Mouse (Mus musculus) forebrain, postnatal 0 days (tissue): ENCODE data around the gene Plcd3. TPM values are rescaled to one million over a fixed set of nuclear protein-coding genes. Genes with fewer than 3 reads are reported as not detected.
A peak's percentile ranks its signal among the peaks of the same experiment; 100 is the strongest.

Experiments used
- ATAC-seq: fragments of 200-750 bp; cut with Nextera tagmentation; 2 replicates; pipeline ENCODE4 v1.8.0; 2017; ENCODE audit warnings: mild to moderate bottlenecking, moderate library complexity
- DNase-seq: peaks from one replicate; pipeline ENCODE4 v3.0.0-alpha.2; 2015
- H3K27ac ChIP-seq: fragments of 300-500 bp; sonication (generic); 2 replicates; pipeline ENCODE4 v1.5.1; 2014; ENCODE audit warnings: low read depth, mild to moderate bottlenecking, antibody characterized with exemption, low read length, moderate library complexity, mixed read lengths
- H3K27me3 ChIP-seq: fragments of 300-500 bp; sonication (generic); 2 replicates; pipeline ENCODE4 v1.6.1; 2014; ENCODE audit warnings: mild to moderate bottlenecking, low read length, mixed read lengths; ENCODE audit not compliant: insufficient read depth
- H3K36me3 ChIP-seq: fragments of 300-500 bp; sonication (generic); 2 replicates; pipeline ENCODE4 v1.6.1; 2014; ENCODE audit warnings: mild to moderate bottlenecking, moderate library complexity; ENCODE audit not compliant: insufficient read depth
- H3K4me1 ChIP-seq: fragments of 300-500 bp; sonication (generic); 2 replicates; pipeline ENCODE4 v1.6.1; 2014; ENCODE audit warnings: antibody characterized with exemption; ENCODE audit not compliant: insufficient read depth
- H3K4me2 ChIP-seq: fragments of 300-500 bp; sonication (generic); 2 replicates; pipeline ENCODE4 v1.6.1; 2014; ENCODE audit warnings: low read depth, mild to moderate bottlenecking, moderate library complexity
- H3K4me3 ChIP-seq: fragments of 300-500 bp; sonication (generic); 2 replicates; pipeline ENCODE4 v1.5.1; 2014; ENCODE audit warnings: low read depth, low read length, mixed read lengths
- H3K9ac ChIP-seq: fragments of 300-500 bp; sonication (generic); 2 replicates; pipeline ENCODE4 v1.6.1; 2014; ENCODE audit warnings: mild to moderate bottlenecking
- H3K9me3 ChIP-seq: fragments of 300-500 bp; sonication (generic); 2 replicates; pipeline ENCODE4 v1.6.1; 2016; ENCODE audit warnings: low read length
- CTCF ChIP-seq: sonication (generic); IDR thresholded peaks from 2 replicates; pipeline ENCODE4 v1.5.1; 2016; ENCODE audit warnings: antibody characterized with exemption, control low read depth, low read depth
- WGBS: fragments of 180-500 bp; shearing (Covaris S2); extraction: QIAGEN DNeasy Blood & Tissue Kit; methylation state at CpG from one replicate; pipeline ENCODE4 v1.1.7; 2014; 5-methylcytosine and 5-hydroxymethylcytosine counted together
- polyA plus RNA-seq: library from polyadenylated mRNA; unstranded; fragments of >200 nt; fragmentation: Nextera tagmentation; extraction: Ambion mirVana; gene quantifications from 2 replicates; pipeline ENCODE4 v1.2.1, GENCODE M21; 2015
- total RNA-seq: library from RNA; depleted of rRNA; stranded (reverse); fragments of >200 nt; gene quantifications from 2 replicates; pipeline ENCODE4 v1.2.3, GENCODE M21; 2014

Gene Plcd3
- total and polyA plus RNA-seq, 2 experiments from 2014 or later, result 3.6 to 8.5 TPM

DNA sequence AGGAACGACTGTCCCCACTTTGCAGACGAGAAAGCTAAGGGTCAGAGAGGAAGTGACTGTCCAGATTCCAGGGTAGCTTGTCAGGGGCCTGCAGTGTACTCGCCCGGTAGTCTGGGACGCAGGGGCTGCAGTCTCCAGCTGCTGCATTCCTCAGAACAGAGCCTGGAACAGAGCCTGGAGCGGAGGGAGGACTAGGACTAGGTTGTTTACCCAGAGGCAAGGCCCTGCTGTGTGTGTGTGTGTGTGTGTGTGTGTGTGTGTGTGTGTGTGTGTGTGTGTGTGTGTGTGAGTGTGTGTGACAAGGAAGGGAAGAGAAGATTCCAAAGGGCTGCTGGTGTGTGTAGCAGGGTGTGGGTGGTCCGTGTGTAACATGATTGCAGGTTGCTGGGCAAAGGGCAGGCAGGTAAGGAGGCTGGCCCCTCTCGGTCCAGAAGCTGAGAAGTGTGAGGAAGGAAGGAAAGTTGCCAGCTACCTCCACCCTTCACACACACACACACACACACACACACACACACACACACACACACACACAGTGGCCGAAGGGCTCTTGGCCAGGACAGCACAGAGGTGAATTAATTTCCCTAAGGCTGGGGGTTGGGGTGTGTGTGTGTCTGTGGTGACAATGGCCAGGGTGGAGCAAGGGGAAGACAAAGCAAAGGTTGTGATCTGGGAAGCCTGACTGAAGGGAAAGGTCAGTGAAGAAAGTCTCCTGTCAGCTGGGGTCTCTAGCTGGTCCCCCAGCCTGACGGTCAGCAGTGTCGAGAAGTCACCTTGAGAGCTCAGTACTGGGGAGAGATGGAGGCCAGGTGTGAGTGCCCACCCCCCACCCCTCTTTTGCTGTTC is 39.9 kb upstream of the Plcd3 start:
- 0 out of 2 replicates have a peak, but pooled peaks cover 4% of the 10 kb centered on the region for H3K4me1 ChIP-seq
- TF ChIP-seq CTCF, result no peak
- H3K36me3 ChIP-seq, result peaks cover 15% of the 10 kb centered on the region
- DNase-seq, result no peak
- peak overlapping the region; percentile 33 for H3K9ac ChIP-seq
- ATAC-seq, result no peak
- no peak overlapping the region for H3K4me3 ChIP-seq
- 33% methylated on average over 11 of the region's 11 CpGs for WGBS
- H3K4me2 ChIP-seq, result no peak overlapping the region
- H3K27ac ChIP-seq, result peak overlapping the region; percentile 95
- no peaks in the 10 kb centered on the region for H3K9me3 ChIP-seq
- H3K27me3 ChIP-seq, result no peaks in the 10 kb centered on the region

DNA sequence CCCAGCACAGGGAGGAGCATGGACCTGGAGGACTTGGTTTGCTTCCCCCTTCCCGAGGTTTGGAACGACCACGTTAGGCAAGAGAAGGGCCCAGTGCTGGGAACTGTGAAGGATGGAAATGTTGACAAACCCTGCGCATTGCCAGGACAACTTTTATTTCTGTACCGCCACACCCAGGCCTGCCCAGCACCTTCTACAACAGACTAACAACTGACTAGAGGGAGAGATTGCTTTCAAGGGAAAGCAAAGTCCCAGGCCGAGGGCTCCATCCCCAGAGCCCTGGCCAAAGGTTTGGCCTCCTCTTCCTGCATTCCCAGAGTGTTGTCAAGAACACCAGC is 39.3 kb upstream of the Plcd3 start:
- TF ChIP-seq CTCF, result no peak
- ATAC-seq (no peak), DNase-seq (no peak)
- Histone ChIP-seq H3K36me3 (peaks cover 15% of the 10 kb centered on the region), H3K4me3 (no peak overlapping the region), H3K9ac (no peak overlapping the region; the same call in 1 of the 2 replicates), H3K4me1 (0 out of 2 replicates have a peak, but pooled peaks cover 4% of the 10 kb centered on the region), H3K27me3 (no peaks in the 10 kb centered on the region), H3K9me3 (no peaks in the 10 kb centered on the region), H3K4me2 (no peak overlapping the region), H3K27ac (no peak overlapping the region; the same call in 1 of the 2 replicates)
- WGBS, result 55% methylated on average over 6 of the region's 6 CpGs

DNA sequence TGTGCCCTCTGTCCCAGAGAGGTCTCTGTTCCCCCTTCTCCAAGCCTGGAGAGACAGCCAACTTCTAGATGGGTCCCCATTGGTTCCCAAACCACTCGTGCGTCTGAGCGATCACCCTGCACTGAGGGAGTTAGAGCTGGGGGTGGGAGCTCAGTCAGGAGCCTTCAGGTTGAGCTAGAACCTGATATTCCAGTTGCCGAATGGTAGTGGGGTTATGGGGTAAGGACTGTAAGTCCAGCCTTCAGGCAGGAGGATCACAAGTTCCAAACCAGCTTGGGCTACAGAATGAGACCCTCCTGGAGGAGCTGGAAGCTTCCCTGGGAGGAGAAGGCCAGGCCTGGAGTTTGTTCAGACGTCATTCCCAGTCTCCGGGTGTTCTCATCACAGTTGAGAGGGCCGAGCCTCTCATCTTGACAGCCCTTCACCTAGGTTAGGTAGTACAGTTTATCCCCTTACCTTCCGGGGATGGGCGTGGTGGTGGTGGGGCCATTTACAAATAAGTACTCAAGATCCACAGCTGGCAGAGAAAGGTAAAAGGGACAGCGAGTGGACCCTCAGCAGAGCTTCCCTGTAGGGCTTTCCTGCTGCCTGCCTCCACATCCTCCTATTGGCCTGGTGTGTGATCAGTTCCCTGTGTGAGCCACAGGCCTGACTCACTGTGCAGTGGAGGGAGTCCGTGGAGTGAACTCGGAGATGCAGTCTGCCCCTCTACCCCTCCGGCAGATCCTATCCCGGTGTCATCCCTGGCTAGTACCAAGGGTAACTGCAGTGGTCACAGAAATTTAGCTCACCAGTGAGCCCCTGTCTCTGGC is 38.7 kb upstream of the Plcd3 start:
- no peak for DNase-seq
- Histone ChIP-seq H3K4me2 (no peak overlapping the region), H3K27ac (no peak overlapping the region), H3K9ac (no peak overlapping the region; the same call in 1 of the 2 replicates), H3K36me3 (peaks cover 15% of the 10 kb centered on the region), H3K4me1 (peaks cover 9% of the 10 kb centered on the region; the same call in 1 of the 2 replicates), H3K27me3 (no peaks in the 10 kb centered on the region), H3K4me3 (no peak overlapping the region), H3K9me3 (no peaks in the 10 kb centered on the region)
- no peak for TF ChIP-seq CTCF
- WGBS, result 87% methylated on average over 14 of the region's 14 CpGs
- ATAC-seq, result no peak

DNA sequence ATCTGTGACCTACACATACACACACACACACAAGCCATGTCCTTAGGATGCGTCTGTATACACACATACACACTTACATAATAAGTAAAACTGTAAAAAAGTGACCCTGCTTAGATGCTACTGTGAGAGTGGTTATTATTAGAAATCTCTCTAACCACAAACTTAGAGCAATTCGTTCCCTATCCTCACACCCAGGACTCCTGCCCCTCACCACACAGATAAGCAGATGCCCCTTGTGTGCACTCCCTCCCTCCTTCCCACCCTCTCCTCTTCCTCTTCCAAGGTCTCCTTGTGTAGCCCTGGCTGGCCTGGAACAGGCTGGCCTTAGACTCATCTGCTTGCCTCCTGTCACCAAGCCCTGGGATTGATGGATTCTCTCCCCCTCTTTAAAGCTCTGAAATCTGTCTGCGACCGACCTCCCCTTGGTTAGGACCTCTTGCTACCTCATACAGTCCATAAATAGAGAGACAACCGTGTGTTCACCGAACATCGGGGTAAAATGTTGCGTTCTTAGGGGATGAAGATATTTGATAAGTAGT is 34.6 kb upstream of the Plcd3 start:
- no peak for ATAC-seq
- H3K27me3 ChIP-seq, result no peaks in the 10 kb centered on the region
- H3K36me3 ChIP-seq, result peaks cover 15% of the 10 kb centered on the region
- no peak overlapping the region for H3K4me2 ChIP-seq
- peaks cover 18% of the 10 kb centered on the region for H3K4me1 ChIP-seq
- no peak overlapping the region for H3K9ac ChIP-seq
- no peak for DNase-seq
- no peak for TF ChIP-seq CTCF
- no peak overlapping the region for H3K4me3 ChIP-seq
- no peak overlapping the region for H3K27ac ChIP-seq
- H3K9me3 ChIP-seq, result no peaks in the 10 kb centered on the region
- 89% methylated on average over 8 of the region's 8 CpGs for WGBS

DNA sequence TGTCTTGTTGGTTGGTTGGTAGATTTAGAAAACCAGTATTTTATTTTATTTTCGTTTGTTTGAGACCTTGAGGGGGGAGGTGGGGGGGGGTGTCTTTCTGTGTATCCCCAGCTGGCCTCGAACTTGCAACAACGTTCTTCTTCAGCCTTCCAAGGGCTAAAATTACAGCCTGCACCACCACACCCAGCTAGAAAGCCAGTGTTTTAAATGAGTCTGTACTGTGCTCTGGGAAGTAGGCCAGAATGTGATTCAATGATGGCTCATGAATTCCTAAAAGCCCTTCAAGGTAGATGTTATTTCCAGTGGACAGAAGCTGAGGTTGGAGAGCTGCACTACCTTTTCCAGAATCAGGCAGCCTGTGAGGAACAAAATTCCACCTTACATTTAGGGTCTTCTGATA is 32.8 kb upstream of the Plcd3 start:
- Histone ChIP-seq H3K27ac (peak overlapping the region; percentile 76; the same call in 1 of the 2 replicates), H3K9me3 (no peaks in the 10 kb centered on the region), H3K4me1 (peaks cover 22% of the 10 kb centered on the region), H3K9ac (no peak overlapping the region), H3K4me2 (peak overlapping the region; percentile 51), H3K27me3 (no peaks in the 10 kb centered on the region), H3K4me3 (no peak overlapping the region), H3K36me3 (peaks cover 4% of the 10 kb centered on the region)
- WGBS, result 57% methylated on average over 3 of the region's 3 CpGs
- ATAC-seq (no peak), DNase-seq (no peak)
- no peak for TF ChIP-seq CTCF

DNA sequence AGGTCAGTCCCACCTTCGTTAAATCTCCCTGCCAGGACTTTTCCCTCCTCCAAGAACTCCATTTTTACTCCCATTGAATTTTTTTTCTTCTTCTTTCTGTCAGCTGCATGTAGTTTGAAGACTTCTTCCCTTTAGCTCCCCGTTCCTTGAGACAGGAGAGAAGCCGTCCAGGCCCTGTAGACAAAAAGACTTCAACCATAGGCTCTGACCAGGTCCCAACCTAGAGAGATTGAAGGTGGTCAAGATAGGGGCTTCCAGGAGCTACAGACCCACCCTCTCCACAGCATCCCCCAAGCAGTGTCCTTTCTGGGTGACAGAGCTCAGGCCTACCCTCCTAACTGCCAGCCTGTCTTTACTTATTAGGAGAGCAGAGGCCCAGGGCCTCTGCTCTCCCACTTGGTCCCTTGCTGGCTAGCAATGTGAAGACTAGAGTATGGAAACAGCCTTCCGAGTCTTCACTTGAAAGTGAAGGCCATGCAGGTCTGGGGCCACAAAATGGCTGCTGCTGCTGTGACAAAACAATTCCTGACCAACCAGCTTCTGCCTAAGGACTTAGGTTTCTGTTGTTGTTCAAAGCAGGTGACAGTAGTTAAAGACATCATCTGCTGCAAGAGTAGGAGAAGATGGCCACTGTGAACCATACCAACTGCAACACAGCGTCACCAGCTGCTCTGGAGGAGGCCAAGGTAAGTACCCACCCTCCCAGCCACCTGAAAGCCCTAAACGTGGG is 32.2 kb upstream of the Plcd3 start:
- ATAC-seq, result no peak
- WGBS, result 45% methylated on average over 6 of the region's 6 CpGs
- DNase-seq, result no peak

More for the DNA sequence above, 32.2 kb upstream of the Plcd3 start:
- Histone ChIP-seq H3K9me3 (no peaks in the 10 kb centered on the region), H3K9ac (peak overlapping the region; percentile 47), H3K27me3 (no peaks in the 10 kb centered on the region), H3K36me3 (no peaks in the 10 kb centered on the region), H3K4me3 (peak overlapping the region; percentile 87), H3K4me2 (peak overlapping the region; percentile 51), H3K27ac (peak overlapping the region; percentile 76), H3K4me1 (peaks cover 22% of the 10 kb centered on the region)
- TF ChIP-seq CTCF, result no peak
